10 mouse cellular contexts compared by ENCODE assay signal in the genomic region with DNA sequence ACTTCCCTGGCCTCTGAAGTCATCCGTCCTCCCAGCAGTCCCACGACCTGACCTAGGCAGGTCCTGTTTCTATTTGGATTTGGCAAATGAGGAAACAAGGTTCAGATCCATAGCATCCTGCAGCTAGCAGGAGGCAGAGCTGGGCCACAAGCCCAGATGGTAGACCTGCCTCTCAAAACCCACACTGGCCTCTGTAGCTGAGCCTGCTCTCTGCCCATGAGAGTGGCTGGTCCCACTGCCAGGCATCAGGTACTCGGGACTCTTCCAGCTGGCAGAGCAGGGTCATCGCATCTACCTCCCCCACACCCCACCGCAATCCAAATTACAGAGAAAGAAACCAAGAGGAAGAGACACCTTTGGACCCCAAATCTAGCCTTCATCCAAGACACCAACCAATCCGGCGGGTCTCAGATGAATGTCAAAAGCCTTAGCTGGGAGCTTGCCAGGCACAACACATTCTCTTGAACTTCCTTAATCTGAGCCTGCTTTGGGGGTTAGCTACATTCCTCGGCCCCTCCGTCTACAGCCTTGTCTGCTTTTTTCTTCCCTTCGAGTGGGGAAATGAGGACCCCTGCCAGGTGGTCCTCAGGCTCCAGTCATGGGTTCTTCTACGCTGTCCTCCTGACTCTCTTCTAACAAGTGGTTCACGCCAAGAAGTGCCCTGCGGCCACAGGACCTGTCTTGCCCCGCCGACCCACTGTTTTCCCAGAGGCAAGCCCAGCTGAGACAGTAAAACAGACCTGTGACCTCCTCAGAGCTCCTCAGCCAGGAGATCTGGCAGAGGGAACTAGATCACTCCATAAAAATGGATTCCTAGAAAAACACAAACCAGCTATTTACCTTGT. TPM values are rescaled to one million over a fixed set of nuclear protein-coding genes. Genes with fewer than 3 reads are reported as not detected.
DNase-seq lines count a peak whose midpoint lies in the region; ATAC-seq lines count a peak whose summit lies in the region.
"Had no signal": no experiment of that assay in that cellular context is flagged by ENCODE, and none has a peak within 500 bp of the region (broad histone marks: within the 10 kb centered on the region; RNA-seq: fewer than 3 reads in every experiment).

No protein-coding gene starts in this region.

- no peak overlapping the region for H3K27ac ChIP-seq in kidney, embryonic 16.5 days (ENCODE audit: low read length)
- peak overlapping the region; percentile 77 for H3K27ac ChIP-seq in embryonic facial prominence, embryonic 15.5 days (replicated peaks)
- H3K27ac ChIP-seq in limb, embryonic 11.5 days (replicated peaks; ENCODE audit: low read depth, low read length), result 0 out of 2 replicates have a peak overlapping the region, but pooled peaks have one; percentile 52
- peak overlapping the region; percentile 81 for H3K27ac ChIP-seq in neural tube, embryonic 13.5 days (replicated peaks)
- no peak overlapping the region for H3K27ac ChIP-seq in liver, embryonic 11.5 days (ENCODE audit: low read depth, low read length)

- H3K4me1 ChIP-seq in kidney, embryonic 16.5 days (ENCODE audit: insufficient read depth, low read length), result peaks cover 40% of the 10 kb centered on the region
- peaks cover 47% of the 10 kb centered on the region for H3K4me1 ChIP-seq in embryonic facial prominence, embryonic 15.5 days
- H3K4me1 ChIP-seq in limb, embryonic 11.5 days (ENCODE audit: control insufficient read depth, insufficient read depth, low read length), result peaks cover 46% of the 10 kb centered on the region
- H3K4me1 ChIP-seq in neural tube, embryonic 13.5 days (replicated peaks), result peaks cover 66% of the 10 kb centered on the region
- H3K4me1 ChIP-seq in liver, embryonic 11.5 days (replicated peaks; ENCODE audit: control insufficient read depth, insufficient read depth, low read length), result peaks cover 16% of the 10 kb centered on the region

- WGBS in kidney, embryonic 16.5 days, result 21% methylated on average over 15 of the region's 15 CpGs
- WGBS in embryonic facial prominence, embryonic 15.5 days, result 19% methylated on average over 15 of the region's 15 CpGs
- WGBS in limb, embryonic 11.5 days, result 26% methylated on average over 15 of the region's 15 CpGs
- 29% methylated on average over 15 of the region's 15 CpGs for WGBS in neural tube, embryonic 13.5 days
- WGBS in liver, embryonic 11.5 days, result 38% methylated on average over 15 of the region's 15 CpGs

- peaks cover 12% of the 10 kb centered on the region for H3K27me3 ChIP-seq in kidney, embryonic 16.5 days (ENCODE audit: insufficient read depth, low read length)
- H3K27me3 ChIP-seq in embryonic facial prominence, embryonic 15.5 days, result peaks cover 7% of the 10 kb centered on the region
- H3K27me3 ChIP-seq in limb, embryonic 11.5 days (ENCODE audit: control insufficient read depth, insufficient read depth, low read length), result peaks cover 9% of the 10 kb centered on the region
- peaks cover 77% of the 10 kb centered on the region for H3K27me3 ChIP-seq in neural tube, embryonic 13.5 days
- H3K27me3 ChIP-seq in liver, embryonic 11.5 days (replicated peaks; ENCODE audit: control insufficient read depth, insufficient read depth, low read length), result peaks cover 54% of the 10 kb centered on the region

- H3K4me3 ChIP-seq in kidney, embryonic 16.5 days (ENCODE audit: low read length), result no peak overlapping the region
- H3K4me3 ChIP-seq in embryonic facial prominence, embryonic 15.5 days (replicated peaks), result no peak overlapping the region
- no peak overlapping the region for H3K4me3 ChIP-seq in limb, embryonic 11.5 days (ENCODE audit: low read depth, low read length)
- 0 out of 2 replicates have a peak overlapping the region, but pooled peaks have one; percentile 20 for H3K4me3 ChIP-seq in neural tube, embryonic 13.5 days
- H3K4me3 ChIP-seq in liver, embryonic 11.5 days (ENCODE audit: low read depth, low read length), result no peak overlapping the region

- H3K9me3 ChIP-seq in kidney, embryonic 16.5 days (ENCODE audit: low read length), result no peaks in the 10 kb centered on the region
- H3K9me3 ChIP-seq in embryonic facial prominence, embryonic 15.5 days (replicated peaks), result no peaks in the 10 kb centered on the region
- no peaks in the 10 kb centered on the region for H3K9me3 ChIP-seq in limb, embryonic 11.5 days (ENCODE audit: control insufficient read depth, low read length)
- H3K9me3 ChIP-seq in neural tube, embryonic 13.5 days, result 0 out of 2 replicates have a peak, but pooled peaks cover 4% of the 10 kb centered on the region
- H3K9me3 ChIP-seq in liver, embryonic 11.5 days (ENCODE audit: control insufficient read depth, low read length), result no peaks in the 10 kb centered on the region

- ATAC-seq in kidney, embryonic 16.5 days (ENCODE audit: low FRiP score, low TSS enrichment), result no peak
- ATAC-seq in embryonic facial prominence, embryonic 15.5 days (ENCODE audit: insufficient number of reproducible peaks, low FRiP score, low TSS enrichment, low read depth), result no peak
- ATAC-seq in limb, embryonic 11.5 days (ENCODE audit: insufficient number of reproducible peaks, low FRiP score, low TSS enrichment, low read depth), result no peak
- no peak for ATAC-seq in neural tube, embryonic 13.5 days (ENCODE audit: low read depth)
- no peak for ATAC-seq in liver, embryonic 11.5 days (replicated peaks; ENCODE audit: low FRiP score)
- ATAC-seq in CD4-positive, CD25-positive, alpha-beta regulatory T cell, adult 4 months, result no peak

- no peak for DNase-seq in kidney, postnatal 25 days
- peak; percentile 58 for DNase-seq in limb, embryonic 11.5 days (ENCODE audit: low spot score)
- DNase-seq in liver, embryonic 11.5 days (ENCODE audit: low spot score), result no peak
- DNase-seq in heart, postnatal 36 days, result no peak
- DNase-seq: cerebellum, adult 8-10 months; thymus, postnatal 25 days had no signal

- no peak overlapping the region for H3K9ac ChIP-seq in kidney, embryonic 16.5 days (replicated peaks; ENCODE audit: low read length)
- H3K9ac ChIP-seq in embryonic facial prominence, embryonic 15.5 days, result no peak overlapping the region
- no peak overlapping the region for H3K9ac ChIP-seq in limb, embryonic 11.5 days (ENCODE audit: low read length)
- H3K9ac ChIP-seq in neural tube, embryonic 13.5 days, result peak overlapping the region; percentile 66
- no peak overlapping the region for H3K9ac ChIP-seq in liver, embryonic 11.5 days (ENCODE audit: low read depth, low read length)

- H3K4me2 ChIP-seq in kidney, embryonic 16.5 days (replicated peaks; ENCODE audit: low read depth, low read length), result 0 out of 2 replicates have a peak overlapping the region, but pooled peaks have one; percentile 8
- no peak overlapping the region for H3K4me2 ChIP-seq in embryonic facial prominence, embryonic 15.5 days (replicated peaks)
- H3K4me2 ChIP-seq in limb, embryonic 11.5 days (ENCODE audit: low read depth, severe bottlenecking), result no peak overlapping the region; the same call in 1 of the 2 replicates
- peak overlapping the region; percentile 84 for H3K4me2 ChIP-seq in neural tube, embryonic 13.5 days
- H3K4me2 ChIP-seq in liver, embryonic 11.5 days, result no peak overlapping the region

- no peaks in the 10 kb centered on the region for H3K36me3 ChIP-seq in kidney, embryonic 16.5 days (ENCODE audit: insufficient read depth, low read length)
- no peaks in the 10 kb centered on the region for H3K36me3 ChIP-seq in embryonic facial prominence, embryonic 15.5 days
- no peaks in the 10 kb centered on the region for H3K36me3 ChIP-seq in limb, embryonic 11.5 days (ENCODE audit: control insufficient read depth, insufficient read depth, low read length)
- H3K36me3 ChIP-seq in neural tube, embryonic 13.5 days, result no peaks in the 10 kb centered on the region
- no peaks in the 10 kb centered on the region for H3K36me3 ChIP-seq in liver, embryonic 11.5 days (ENCODE audit: control insufficient read depth, insufficient read depth, low read length)

- intact Hi-C loops in heart, postnatal 36 days (cut with DNase I), result no loop called here

RNA-seq across cellular contexts. Expression of gene Tcf20, which starts 5.8 kb away (rescaled TPM):
- polyA plus RNA-seq in kidney, embryonic 16.5 days (2015; fragmentation: Nextera tagmentation; extraction: Ambion mirVana), result 7.3 and 8.3 TPM in 2 replicates
- 10.5 and 11.1 TPM in 2 replicates for polyA plus RNA-seq in embryonic facial prominence, embryonic 15.5 days (2015; fragmentation: Nextera tagmentation; extraction: Ambion mirVana)
- polyA plus RNA-seq in limb, embryonic 11.5 days (2014; fragmentation: Nextera tagmentation; extraction: Ambion mirVana), result 12.3 and 14.3 TPM in 2 replicates
- 11.8 and 12.7 TPM in 2 replicates for polyA plus RNA-seq in neural tube, embryonic 13.5 days (2015; fragmentation: Nextera tagmentation; extraction: Ambion mirVana)
- polyA plus RNA-seq in liver, embryonic 11.5 days (2014; fragmentation: Nextera tagmentation; extraction: Ambion mirVana), result 6.4 and 7.1 TPM in 2 replicates
- 10 to 100 TPM; 15.9 to 19.7 TPM for polyA plus RNA-seq in CD4-positive, CD25-positive, alpha-beta regulatory T cell, adult 4 months (2017; shearing (Covaris generic))
- 10 to 100 TPM; 56.1 to 56.7 TPM for total RNA-seq in heart, postnatal 36 days (2021)

RNA-seq across cellular contexts. Expression of gene Nfam1, which starts 51.2 kb away (rescaled TPM):
- polyA plus RNA-seq in kidney, embryonic 16.5 days (2015; fragmentation: Nextera tagmentation; extraction: Ambion mirVana), result 2.6 and 3.3 TPM in 2 replicates
- polyA plus RNA-seq in embryonic facial prominence, embryonic 15.5 days (2015; fragmentation: Nextera tagmentation; extraction: Ambion mirVana), result 5.2 and 6.1 TPM in 2 replicates
- polyA plus RNA-seq in limb, embryonic 11.5 days (2014; fragmentation: Nextera tagmentation; extraction: Ambion mirVana), result 1.9 and 3.0 TPM in 2 replicates
- 2.4 and 2.6 TPM in 2 replicates for polyA plus RNA-seq in neural tube, embryonic 13.5 days (2015; fragmentation: Nextera tagmentation; extraction: Ambion mirVana)
- 6.6 and 7.4 TPM in 2 replicates for polyA plus RNA-seq in liver, embryonic 11.5 days (2014; fragmentation: Nextera tagmentation; extraction: Ambion mirVana)
- 1 to 10 TPM in 1 of 2 experiments, under 1 TPM in 1; 0.22 to 1.1 TPM for polyA plus RNA-seq in CD4-positive, CD25-positive, alpha-beta regulatory T cell, adult 4 months (2017; shearing (Covaris generic))
- total RNA-seq in heart, postnatal 36 days (2021), result 1 to 10 TPM; 2.3 to 4.4 TPM

Comparison
In these comparisons a context has a peak if more than half of its experiments do, and no peak if none do; other contexts are left out.
1. H3K27ac ChIP-seq: peak in embryonic facial prominence, embryonic 15.5 days (single experiment), limb, embryonic 11.5 days (single experiment) and neural tube, embryonic 13.5 days (single experiment); none in kidney, embryonic 16.5 days (single experiment) and liver, embryonic 11.5 days (single experiment).
2. H3K4me2 ChIP-seq: peak in kidney, embryonic 16.5 days (single experiment) and neural tube, embryonic 13.5 days (single experiment); none in embryonic facial prominence, embryonic 15.5 days (single experiment), limb, embryonic 11.5 days (single experiment) and liver, embryonic 11.5 days (single experiment).